ENCODE assay signal across 10 mouse cellular contexts in the genomic region with DNA sequence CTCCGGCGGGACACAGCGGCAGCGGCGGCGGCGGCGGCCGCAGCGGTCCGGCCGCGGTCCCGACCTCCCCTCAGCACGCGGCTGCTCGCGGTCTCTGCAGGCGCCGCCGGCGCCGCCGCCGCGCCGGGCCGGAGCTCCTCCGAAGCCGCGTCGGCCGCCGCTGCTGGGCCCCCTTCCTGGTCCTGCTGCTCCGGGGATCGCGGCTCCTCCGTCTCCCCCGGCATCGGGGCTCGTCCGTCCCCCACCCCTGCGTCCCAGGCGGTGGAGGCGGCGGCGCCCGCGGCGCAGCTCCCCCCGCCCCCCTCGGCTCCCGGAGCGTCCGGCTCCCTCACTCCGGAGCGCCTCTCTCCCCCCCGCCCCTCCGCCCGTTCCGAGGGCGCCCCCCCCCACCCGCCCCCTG. TPM values are rescaled to one million over a fixed set of nuclear protein-coding genes. Genes with fewer than 3 reads are reported as not detected.
DNase-seq lines count a peak whose midpoint lies in the region; ATAC-seq and TF ChIP-seq lines count a peak whose summit lies in the region.
"Had no signal": no experiment of that assay in that cellular context is flagged by ENCODE, and none has a peak within 500 bp of the region (broad histone marks: within the 10 kb centered on the region; RNA-seq: fewer than 3 reads in every experiment).

No protein-coding gene starts in this region.

- H3K27me3 ChIP-seq in megakaryocyte, embryonic 14.5 days (replicated peaks): no peaks in the 10 kb centered on the region
- H3K27me3 ChIP-seq in limb, embryonic 10.5 days (ENCODE audit: low read depth, poor library complexity, severe bottlenecking): no peaks in the 10 kb centered on the region

- no peaks in the 10 kb centered on the region for H3K9me3 ChIP-seq in megakaryocyte, embryonic 14.5 days
- no peaks in the 10 kb centered on the region for H3K9me3 ChIP-seq in limb, embryonic 10.5 days (replicated peaks)

- TF ChIP-seq CTCF in olfactory bulb, adult 2 months (IDR thresholded peaks at IDR 0.05; ENCODE audit: insufficient read depth, low read depth, low read length): no peak

- DNase-seq in cerebellum, adult 18-20 months: no peak
- DNase-seq in limb, embryonic 10.5 days (ENCODE audit: low spot score): no peak
- no peak for DNase-seq in urinary bladder, adult 2 months (ENCODE audit: low spot score)
- no peak for DNase-seq in spleen, postnatal 36 days (ENCODE audit: low spot score in 2 of 2)

- H3K27ac ChIP-seq in limb, embryonic 10.5 days: peak overlapping the region; percentile 98
- peak overlapping the region; percentile 89 for H3K27ac ChIP-seq in olfactory bulb, adult 2 months (ENCODE audit: insufficient read depth, low read depth, low read length)

- H3K4me3 ChIP-seq in megakaryocyte, embryonic 14.5 days (replicated peaks): peak overlapping the region; percentile 97
- H3K4me3 ChIP-seq in limb, embryonic 10.5 days: peak overlapping the region; percentile 89
- H3K4me3 ChIP-seq in olfactory bulb, adult 2 months (ENCODE audit: insufficient read depth, low read depth, low read length): peak overlapping the region; percentile 95

- peaks cover 2% of the 10 kb centered on the region for H3K36me3 ChIP-seq in megakaryocyte, embryonic 14.5 days (replicated peaks; ENCODE audit: low read length)
- H3K36me3 ChIP-seq in limb, embryonic 10.5 days: no peaks in the 10 kb centered on the region

- ATAC-seq in cerebellum, adult (ENCODE audit: insufficient number of reproducible peaks, low FRiP score, low TSS enrichment): peak; percentile 42
- ATAC-seq in megakaryocyte, adult 5-6 weeks (ENCODE audit: poor library complexity, severe bottlenecking): no peak

- 2% methylated on average over 21 of the region's 63 CpGs for WGBS in limb, embryonic 10.5 days
- WGBS in olfactory bulb, adult 2 months: under 1% methylated on average over 60 of the region's 63 CpGs

- no peak for TF ChIP-seq POLR2A in olfactory bulb, adult 2 months (IDR thresholded peaks at IDR 0.05; ENCODE audit: insufficient read depth, low read depth, low read length)

- peaks cover 27% of the 10 kb centered on the region for H3K4me1 ChIP-seq in megakaryocyte, embryonic 14.5 days
- H3K4me1 ChIP-seq in limb, embryonic 10.5 days: peaks cover 8% of the 10 kb centered on the region; the same call in 1 of the 2 replicates
- H3K4me1 ChIP-seq in olfactory bulb, adult 2 months (ENCODE audit: control insufficient read depth, insufficient read depth, low read length): peaks cover 2% of the 10 kb centered on the region; the same call in 1 of the 2 replicates

RNA-seq across cellular contexts. Expression of a gene that starts 0.8 kb away (rescaled TPM):
- 16.1 and 19.5 TPM in 2 replicates for polyA plus RNA-seq in megakaryocyte, embryonic 14.5 days (2012; ENCODE audit: insufficient read depth, low replicate concordance)
- total RNA-seq in megakaryocyte, adult 5-6 weeks (2015): 56.9 and 61.3 TPM in 2 replicates
- total RNA-seq in megakaryocyte, adult 5-6 weeks (2017): 72.9 and 88.1 TPM in 2 replicates
- polyA plus RNA-seq in limb, embryonic 10.5 days (2016; fragmentation: Nextera tagmentation; extraction: Ambion mirVana): 11.0 and 13.5 TPM in 2 replicates
- polyA plus RNA-seq in olfactory bulb, adult 2 months (2012; ENCODE audit: insufficient read depth, insufficient read length, low replicate concordance, missing spikeins): 94.6 and 138 TPM in 2 replicates
- 37.0 and 44.0 TPM in 2 replicates for polyA plus RNA-seq in urinary bladder, adult 2 months (2012; rRNA removed)

RNA-seq across cellular contexts. Expression of a gene that starts 0.9 kb away (rescaled TPM):
- polyA plus RNA-seq in megakaryocyte, embryonic 14.5 days (2012; ENCODE audit: insufficient read depth, low replicate concordance): 0.27 TPM in 1 of 2 replicates, not detected in the other
- total RNA-seq in megakaryocyte, adult 5-6 weeks (2015): 29.7 and 33.0 TPM in 2 replicates
- 26.4 and 27.2 TPM in 2 replicates for total RNA-seq in megakaryocyte, adult 5-6 weeks (2017)
- polyA plus RNA-seq in limb, embryonic 10.5 days (2016; fragmentation: Nextera tagmentation; extraction: Ambion mirVana): 0.68 and 0.78 TPM in 2 replicates
- polyA plus RNA-seq in olfactory bulb, adult 2 months (2012; ENCODE audit: insufficient read depth, insufficient read length, low replicate concordance, missing spikeins): not detected in 2 replicates
- 4.3 and 5.1 TPM in 2 replicates for polyA plus RNA-seq in urinary bladder, adult 2 months (2012; rRNA removed)

RNA-seq across cellular contexts. Expression of a gene that starts 29.7 kb away (rescaled TPM):
- not detected in 2 replicates for polyA plus RNA-seq in megakaryocyte, embryonic 14.5 days (2012; ENCODE audit: insufficient read depth, low replicate concordance)
- 4.1 and 5.0 TPM in 2 replicates for total RNA-seq in megakaryocyte, adult 5-6 weeks (2015)
- total RNA-seq in megakaryocyte, adult 5-6 weeks (2017): 1.5 and 2.5 TPM in 2 replicates
- polyA plus RNA-seq in limb, embryonic 10.5 days (2016; fragmentation: Nextera tagmentation; extraction: Ambion mirVana): 1.8 and 2.2 TPM in 2 replicates
- not detected in 2 replicates for polyA plus RNA-seq in olfactory bulb, adult 2 months (2012; ENCODE audit: insufficient read depth, insufficient read length, low replicate concordance, missing spikeins)
- 1.8 and 2.9 TPM in 2 replicates for polyA plus RNA-seq in urinary bladder, adult 2 months (2012; rRNA removed)

RNA-seq across cellular contexts. Expression of a gene that starts 51.4 kb away (rescaled TPM):
- polyA plus RNA-seq in megakaryocyte, embryonic 14.5 days (2012; ENCODE audit: insufficient read depth, low replicate concordance): not detected in 2 replicates
- total RNA-seq in megakaryocyte, adult 5-6 weeks (2015): not detected in 2 replicates
- not detected in 2 replicates for total RNA-seq in megakaryocyte, adult 5-6 weeks (2017)
- polyA plus RNA-seq in limb, embryonic 10.5 days (2016; fragmentation: Nextera tagmentation; extraction: Ambion mirVana): not detected in 2 replicates
- polyA plus RNA-seq in olfactory bulb, adult 2 months (2012; ENCODE audit: insufficient read depth, insufficient read length, low replicate concordance, missing spikeins): not detected in 2 replicates
- not detected in 2 replicates for polyA plus RNA-seq in urinary bladder, adult 2 months (2012; rRNA removed)
- total RNA-seq: common myeloid progenitor, adult 5-6 weeks; monocyte, adult 5-6 weeks had no signal
